Mouse (Mus musculus) NIH3T3 (cell line): Measurements from ENCODE around the gene Vps29.
"Not testable (repeated sequence)": the region's sequence is repeated elsewhere in the genome, so short reads cannot be mapped to it uniquely, and the experiment has no call there.

ENCODE experiments used
- DNase-seq: peaks from one replicate; pipeline ENCODE4 v3.0.0-alpha.2; 2012; ENCODE audit warnings: low read depth

Vps29 gene

GRCm38 (mm10) chr5:122353807-122354491 lies at the start of gene Vps29, which contains the start of gene Rad9b:
Gene Vps29 (plus strand): TSS chr5:122354369.
Gene Rad9b (minus strand): TSS chr5:122354233.
- DNase-seq: peak; percentile 100

GRCm38 (mm10) chr5:122304541-122304940 lies 49.6 kb upstream of the Vps29 start:
- DNase-seq: peak; percentile 70

GRCm38 (mm10) chr5:122305472-122305871 lies 48.7 kb upstream of the Vps29 start:
- peak; percentile 42 for DNase-seq

GRCm38 (mm10) chr5:122306536-122306935 lies 47.6 kb upstream of the Vps29 start:
- no peak for DNase-seq

GRCm38 (mm10) chr5:122310699-122311098 lies 43.5 kb upstream of the Vps29 start:
- no peak for DNase-seq

- DNase-seq: no peak
Observed at GRCm38 (mm10) chr5:122311692-122312091, 42.5 kb upstream of the Vps29 start.

GRCm38 (mm10) chr5:122312346-122312745 lies 41.8 kb upstream of the Vps29 start:
- no peak for DNase-seq

- no peak for DNase-seq
Observed at GRCm38 (mm10) chr5:122312942-122313684, 41.1 kb upstream of the Vps29 start.

GRCm38 (mm10) chr5:122314966-122315667 lies 39.1 kb upstream of the Vps29 start:
- DNase-seq: peak; percentile 63

GRCm38 (mm10) chr5:122317329-122318045 lies 36.7 kb upstream of the Vps29 start:
- DNase-seq: peak; percentile 39

- DNase-seq: peak; percentile 56
Observed at GRCm38 (mm10) chr5:122318100-122318499, 36.1 kb upstream of the Vps29 start.

GRCm38 (mm10) chr5:122318976-122319375 lies 35.2 kb upstream of the Vps29 start:
- not testable (repeated sequence) for DNase-seq

- DNase-seq: no peak
Observed at GRCm38 (mm10) chr5:122319474-122320204, 34.5 kb upstream of the Vps29 start.

GRCm38 (mm10) chr5:122320205-122320781 lies 33.9 kb upstream of the Vps29 start:
- peak; percentile 61 for DNase-seq

GRCm38 (mm10) chr5:122323523-122323922 lies 30.6 kb upstream of the Vps29 start:
- DNase-seq: no peak

GRCm38 (mm10) chr5:122324608-122325431 lies 29.3 kb upstream of the Vps29 start:
- peak; percentile 90 for DNase-seq

GRCm38 (mm10) chr5:122325477-122325876 lies 28.7 kb upstream of the Vps29 start:
- no peak for DNase-seq

GRCm38 (mm10) chr5:122327283-122327682 lies 26.9 kb upstream of the Vps29 start:
- DNase-seq: no peak

- DNase-seq: peak; percentile 45
Observed at GRCm38 (mm10) chr5:122330269-122330668, 23.9 kb upstream of the Vps29 start.

GRCm38 (mm10) chr5:122334682-122335081 lies 19.5 kb upstream of the Vps29 start:
- no peak for DNase-seq
